Mouse (Mus musculus) colon, adult 2 months (tissue): ENCODE data around the gene F13b. TPM values are rescaled to one million over a fixed set of nuclear protein-coding genes. Genes with fewer than 3 reads are reported as not detected.

Experiments used
- polyA plus RNA-seq: library from polyadenylated mRNA; depleted of rRNA; stranded (reverse); fragments of >200 nt; gene quantifications from 2 replicates; pipeline ENCODE4 v1.2.3, GENCODE M21; 2012; rRNA removed

The F13b gene
- polyA plus RNA-seq = not detected in 2 replicates

GRCm38 (mm10) chr1:139501258-139501752, at the start of gene F13b:
TSS of gene F13b (plus strand) at chr1:139501702.

GRCm38 (mm10) chr1:139454340-139455225, 46.9 kb upstream of the F13b start, which contains the start of gene Aspm:
TSS of gene Aspm (plus strand) at chr1:139454772.

GRCm38 (mm10) chr1:139560024-139560423, 58.5 kb downstream of the F13b start, which contains the start of gene Cfhr1:
TSS of gene Cfhr1 (minus strand) at chr1:139560272.

Other genes starting within 250 kb of the F13b start
- 0.03 and 0.14 TPM in 2 replicates for gene Crb1, start 124.6 kb upstream of the F13b start, polyA plus RNA-seq
- gene Zbtb41, start 79.4 kb upstream of the F13b start, polyA plus RNA-seq = 1.3 and 1.4 TPM in 2 replicates
- gene Aspm, start 46.9 kb upstream of the F13b start, polyA plus RNA-seq = 0.62 and 0.64 TPM in 2 replicates
- gene Cfhr1, start 58.6 kb downstream of the F13b start, polyA plus RNA-seq = not detected in 2 replicates